Mouse (Mus musculus): ENCODE measurements around the gene Vmn1r131. TPM values are rescaled to one million over a fixed set of nuclear protein-coding genes. Genes with fewer than 3 reads are reported as not detected.
"Not testable (repeated sequence)": the region's sequence is repeated elsewhere in the genome, so short reads cannot be mapped to it uniquely, and the experiment has no call there.

Gene Vmn1r131
- not detected for polyA plus RNA-seq (2012; fragmentation: generic; extraction: Trizol)
- long read RNA-seq, experiment 1: 0 reads
- long read RNA-seq, experiment 2: 0 reads

GRCm38 (mm10) chr7:21545990-21546389, at the start of gene Vmn1r131:
Gene Vmn1r131, minus strand, starts transcription at chr7:21546090.
- not testable (repeated sequence) for H3K27me3 ChIP-seq (ENCODE audit: control insufficient read depth, insufficient read depth, insufficient read length); H3K4me3 ChIP-seq (ENCODE audit: insufficient read depth, poor library complexity, severe bottlenecking); H3ac ChIP-seq (ENCODE audit: control insufficient read depth, insufficient read length, low read depth); H3K79me3 ChIP-seq (ENCODE audit: low read depth); H3K79me2 ChIP-seq (ENCODE audit: control insufficient read depth, insufficient read depth); H3K36me3 ChIP-seq (ENCODE audit: control insufficient read depth, insufficient read depth)

- H3K27me3 ChIP-seq (ENCODE audit: control insufficient read depth, insufficient read depth, insufficient read length); H3K79me2 ChIP-seq (ENCODE audit: control insufficient read depth, insufficient read depth); H3K4me3 ChIP-seq (ENCODE audit: insufficient read depth, poor library complexity, severe bottlenecking); H3K36me3 ChIP-seq (ENCODE audit: control insufficient read depth, insufficient read depth); H3K79me3 ChIP-seq (ENCODE audit: low read depth); H3ac ChIP-seq (ENCODE audit: control insufficient read depth, insufficient read length, low read depth): not testable (repeated sequence)
These were observed 34.4 kb downstream of the Vmn1r131 start, which contains the start of gene Vmn1r130 for GRCm38 (mm10) chr7:21511480-21511879. Gene Vmn1r130, plus strand, starts transcription at chr7:21511780.

Other genes with a start within 250 kb of the Vmn1r131 start
- not detected for gene Vmn1r126, start 244.6 kb downstream of the Vmn1r131 start, polyA plus RNA-seq (2012; fragmentation: generic; extraction: Trizol)
- not detected for gene Vmn1r127, start 226.2 kb downstream of the Vmn1r131 start, polyA plus RNA-seq (2012; fragmentation: generic; extraction: Trizol)
- not detected for gene Vmn1r128, start 196.7 kb downstream of the Vmn1r131 start, polyA plus RNA-seq (2012; fragmentation: generic; extraction: Trizol)
- gene Vmn1r129, start 184.8 kb downstream of the Vmn1r131 start, polyA plus RNA-seq (2012; fragmentation: generic; extraction: Trizol): not detected
- not detected for gene Gm6882, start 113.3 kb downstream of the Vmn1r131 start, polyA plus RNA-seq (2012; fragmentation: generic; extraction: Trizol)
- not detected for gene Vmn1r130, start 34.3 kb downstream of the Vmn1r131 start, polyA plus RNA-seq (2012; fragmentation: generic; extraction: Trizol)
- gene Vmn1r132, start 68.0 kb upstream of the Vmn1r131 start, polyA plus RNA-seq (2012; fragmentation: generic; extraction: Trizol): not detected
- not detected for gene Gm4175, start 215.4 kb upstream of the Vmn1r131 start, polyA plus RNA-seq (2012; fragmentation: generic; extraction: Trizol)